Comparison of ENCODE assay signal across 8 mouse cellular contexts in genomic region chr12:69582613-69583269, GRCm38 (mm10). TPM values are rescaled to one million over a fixed set of nuclear protein-coding genes. Genes with fewer than 3 reads are reported as not detected.
DNase-seq lines count a peak whose midpoint lies in the region; ATAC-seq and TF ChIP-seq lines count a peak whose summit lies in the region.

TSS of gene Vcpkmt (minus strand) at chr12:69583028.

- ATAC-seq in forebrain, embryonic 15.5 days (replicated peaks), result peak; percentile 99
- ATAC-seq in neutrophil, adult 5-6 weeks (ENCODE audit: extremely low read depth, insufficient number of reproducible peaks, low FRiP score, poor library complexity, severe bottlenecking), result peak; percentile 90

- TF ChIP-seq POLR2A in lung, adult 2 months (IDR thresholded peaks at IDR 0.05; ENCODE audit: borderline replicate concordance, extremely low read depth, low read depth, low read length), result peak; percentile 58; the same call in 1 of the 2 replicates

- H3K4me2 ChIP-seq in forebrain, embryonic 15.5 days (replicated peaks), result peak within 1 kb of the TSS; percentile 60

- no peaks in the 10 kb centered on the region for H3K9me3 ChIP-seq in forebrain, embryonic 15.5 days

- peaks cover 32% of the 10 kb centered on the region for H3K36me3 ChIP-seq in forebrain, embryonic 15.5 days

- H3K4me3 ChIP-seq in forebrain, embryonic 15.5 days, result peak within 1 kb of the TSS; percentile 77
- peak within 1 kb of the TSS; percentile 97 for H3K4me3 ChIP-seq in lung, adult 2 months (replicated peaks; ENCODE audit: extremely low read depth, low read depth, low read length)

- H3K4me1 ChIP-seq in forebrain, embryonic 15.5 days, result peaks cover 21% of the 10 kb centered on the region
- no peaks in the 10 kb centered on the region; the same call in 1 of the 2 replicates for H3K4me1 ChIP-seq in lung, adult 2 months (ENCODE audit: control insufficient read depth, insufficient read depth, low read length)

- intact Hi-C loops in heart, postnatal 25 days (cut with DNase I), result loop anchor here (5.0 kb wide), 2 partner anchors 115 to 225 kb away; partner anchors contain the start of gene Nemf

- peak within 1 kb of the TSS; percentile 71 for H3K9ac ChIP-seq in forebrain, embryonic 15.5 days (replicated peaks)

- H3K27ac ChIP-seq in forebrain, embryonic 15.5 days (replicated peaks), result peak within 1 kb of the TSS; percentile 73

- no peak for TF ChIP-seq CTCF in lung, adult 2 months (IDR thresholded peaks at IDR 0.05; ENCODE audit: insufficient read depth, low read length)

- peak; percentile 94 for DNase-seq in ES-CJ7 (ENCODE audit: low read depth, low spot score)
- peak; percentile 84 for DNase-seq in cerebellum, adult 11 months
- DNase-seq in heart, postnatal 25 days (ENCODE audit: low spot score), result peak; percentile 77
- DNase-seq in layer of hippocampus, adult 18-20 months (ENCODE audit: low spot score in 2 of 2), result peak; percentile 84 to 91
- peak; percentile 77 for DNase-seq in lung, adult 2 months
- peak; percentile 82 to 87 for DNase-seq in thymus, adult 18-20 months

- no peaks in the 10 kb centered on the region for H3K27me3 ChIP-seq in forebrain, embryonic 15.5 days

- under 1% methylated on average over 56 of the region's 56 CpGs for WGBS in forebrain, embryonic 15.5 days
- WGBS in lung, adult 2 months, result under 1% methylated on average over 56 of the region's 56 CpGs

RNA-seq across cellular contexts. Expression of gene Vcpkmt, which starts in this region (rescaled TPM):
- polyA plus RNA-seq in forebrain, embryonic 15.5 days (2015; fragmentation: Nextera tagmentation; extraction: Ambion mirVana), result 30.7 and 32.1 TPM in 2 replicates
- 1 to 10 TPM; 3.4 to 4.1 TPM for total RNA-seq in heart, postnatal 25 days (2021)
- 10 to 100 TPM; 20.2 to 20.8 TPM for total RNA-seq in layer of hippocampus, adult 18-20 months (2021)
- polyA plus RNA-seq in lung, adult 2 months (2012; rRNA removed), result 7.3 and 11.3 TPM in 2 replicates
- 10.1 and 11.5 TPM in 2 replicates for total RNA-seq in neutrophil, adult 5-6 weeks (2017)

Comparison
In these comparisons a context has a peak if more than half of its experiments do, and no peak if none do; other contexts are left out.
1. Peak in every context shown above with its lines: DNase-seq, ATAC-seq, H3K4me3 ChIP-seq and H3K27ac ChIP-seq.